Mouse (Mus musculus) yolk sac, embryonic 10.5 days (tissue): ENCODE data around the gene Vav2.
A peak's percentile ranks its signal among the peaks of the same experiment; 100 is the strongest.

Experiments used
- DNase-seq: peaks from one replicate; pipeline ENCODE4 v3.0.0-alpha.2; 2017; ENCODE audit warnings: low spot score

The Vav2 gene

DNA sequence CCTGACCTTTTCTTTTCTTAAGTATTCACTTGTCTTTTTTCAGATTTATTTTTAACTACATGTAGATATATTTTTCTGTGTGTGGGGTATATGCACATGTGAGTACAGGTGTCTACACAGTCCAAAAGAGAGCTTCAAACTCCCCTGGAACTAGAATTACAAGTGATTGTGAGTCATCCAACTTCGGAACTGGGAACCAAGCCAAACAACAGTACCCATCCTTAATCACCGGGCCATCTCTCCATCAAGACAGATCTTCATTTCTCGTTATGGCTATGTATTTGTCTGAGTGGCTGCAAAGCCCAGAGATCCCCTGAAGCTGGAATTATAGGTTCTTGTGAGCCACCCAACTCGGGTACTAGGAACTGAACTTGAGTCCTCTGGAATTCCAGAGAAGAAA lies 61.5 kb downstream of the Vav2 start:
- DNase-seq = no peak

DNA sequence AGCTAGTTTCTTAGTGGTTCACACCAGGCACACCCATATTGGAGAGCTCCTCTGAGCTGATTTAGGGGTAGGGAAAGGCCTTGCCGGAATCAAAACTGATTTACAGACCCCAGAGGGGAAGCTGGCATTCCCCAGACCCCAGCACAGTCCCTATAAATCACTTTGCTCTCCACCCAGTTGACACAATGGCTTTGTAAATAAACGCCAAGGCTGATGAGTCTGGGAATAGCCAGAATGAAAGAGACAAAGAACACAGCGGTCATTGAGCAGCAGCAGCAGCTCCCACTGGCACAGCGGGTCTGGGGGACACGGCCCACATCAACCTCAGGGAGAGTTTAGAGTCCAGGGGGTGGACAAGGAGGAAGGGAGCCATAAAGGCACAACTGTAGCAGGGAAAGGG lies 65.0 kb downstream of the Vav2 start:
- no peak for DNase-seq

GRCm38 (mm10) chr2:27358461-27358860 lies 68.4 kb downstream of the Vav2 start:
- DNase-seq = no peak

DNA sequence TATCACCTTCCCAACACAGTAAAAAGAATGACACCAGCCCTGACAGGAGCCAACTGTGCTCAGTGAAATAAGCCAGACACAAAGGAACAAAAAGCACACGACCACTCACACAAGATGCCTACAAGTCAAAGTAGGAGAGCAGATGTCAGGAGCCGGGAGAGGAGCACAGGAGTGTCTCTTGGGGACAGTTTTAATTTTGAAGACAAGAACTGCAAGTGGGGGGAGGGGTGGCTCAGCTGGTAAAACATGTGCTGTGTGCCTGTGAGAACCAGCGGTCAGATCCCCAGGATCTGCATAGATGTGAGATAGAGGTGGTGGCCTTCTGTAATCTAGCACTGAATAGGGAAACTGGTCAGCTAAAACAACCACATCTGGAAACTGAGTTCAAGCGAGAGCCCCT lies 71.1 kb downstream of the Vav2 start:
- no peak for DNase-seq

DNA sequence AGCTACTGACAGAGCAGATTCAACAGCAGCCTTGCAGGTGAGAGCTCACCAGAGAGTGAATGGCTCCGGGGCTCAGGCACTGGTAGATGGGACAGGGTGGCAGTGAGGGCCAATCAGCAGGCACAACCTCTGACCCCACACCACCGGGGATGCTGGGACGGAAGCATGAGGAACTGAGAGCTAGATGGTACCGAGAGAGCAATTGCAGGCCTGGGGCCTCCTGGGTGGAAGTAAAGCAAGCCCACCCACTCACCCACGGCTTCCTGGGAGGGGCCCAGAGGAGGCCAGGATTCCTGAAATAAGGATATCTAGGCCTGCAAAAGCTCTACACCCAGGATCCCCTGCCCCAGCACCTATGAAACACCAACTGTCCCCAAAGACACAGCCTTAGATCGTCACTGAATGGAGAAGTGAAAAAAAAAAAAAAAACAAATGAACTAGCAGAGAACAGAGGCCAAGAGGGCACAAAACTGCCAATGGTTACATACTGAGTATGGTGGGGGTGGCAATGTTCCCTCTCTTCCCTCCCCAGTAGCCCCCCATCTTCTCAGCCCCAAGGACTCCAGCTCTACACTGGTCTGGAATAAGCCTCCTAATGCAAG lies 72.1 kb downstream of the Vav2 start:
- no peak for DNase-seq

GRCm38 (mm10) chr2:27352720-27353119 lies 74.1 kb downstream of the Vav2 start:
- DNase-seq = no peak

- no peak for DNase-seq
These were observed 76.5 kb downstream of the Vav2 start for GRCm38 (mm10) chr2:27350371-27350770.

- no peak for DNase-seq
These were observed 82.8 kb downstream of the Vav2 start for GRCm38 (mm10) chr2:27343984-27344453.

GRCm38 (mm10) chr2:27340682-27341081 lies 86.2 kb downstream of the Vav2 start:
- no peak for DNase-seq

DNA sequence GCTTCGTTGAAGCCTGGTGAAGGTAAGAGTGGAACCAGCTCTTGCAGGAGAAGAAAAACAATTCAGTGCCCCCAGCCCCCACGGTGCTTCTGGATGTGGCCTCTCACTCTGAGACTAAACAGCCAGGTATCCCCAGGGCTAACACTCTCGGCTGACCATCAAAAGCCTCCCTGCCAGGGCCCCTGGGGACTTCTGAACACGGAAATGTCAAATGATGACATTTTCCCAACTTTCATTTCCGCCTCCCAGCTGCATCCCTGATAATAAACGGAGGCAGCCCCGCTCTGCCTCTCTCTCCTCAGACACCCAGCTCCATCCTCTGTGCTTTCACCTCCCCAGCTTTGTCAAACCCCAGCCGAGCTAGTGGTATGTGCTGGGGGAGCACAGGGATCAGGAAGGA lies 87.8 kb downstream of the Vav2 start:
- DNase-seq = no peak

DNA sequence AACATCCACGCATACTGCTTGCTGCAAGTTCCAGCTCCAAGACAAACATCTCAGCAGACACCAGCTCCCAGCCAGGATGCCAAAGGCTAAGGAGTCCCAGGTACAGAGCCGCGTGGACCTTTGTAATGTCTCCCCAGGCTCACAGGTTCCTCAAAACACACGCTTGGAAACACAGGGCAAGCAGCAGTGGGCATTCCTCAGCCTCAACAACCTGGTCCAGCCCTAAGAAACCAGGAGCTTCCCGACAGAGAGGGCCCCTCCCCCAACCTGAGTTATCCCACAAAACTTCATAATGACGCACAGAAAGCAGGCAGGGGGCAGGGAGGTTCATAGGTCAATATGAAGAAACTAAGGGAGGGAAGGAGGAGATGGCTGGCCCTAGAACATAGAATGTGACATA lies 89.6 kb downstream of the Vav2 start:
- peak; percentile 57 for DNase-seq

DNA sequence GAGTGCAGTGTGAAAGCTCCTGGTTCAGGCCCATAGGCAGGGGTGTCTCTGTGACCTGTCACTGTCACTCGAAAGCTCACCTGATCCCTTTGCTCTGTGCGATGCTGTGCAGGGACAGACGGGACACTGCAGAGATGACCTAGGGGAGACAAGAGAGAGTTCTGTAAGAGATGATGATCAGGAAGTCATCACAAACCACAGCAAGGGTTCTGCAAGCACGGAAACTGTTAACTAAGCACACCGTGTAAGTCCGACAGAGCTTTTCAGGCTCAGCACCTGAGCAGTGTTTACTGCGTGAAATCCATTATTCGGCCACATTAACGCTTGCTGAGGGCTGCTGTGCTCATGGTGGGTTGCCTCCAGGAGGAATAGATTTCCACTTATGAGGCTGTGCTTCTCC lies 90.2 kb downstream of the Vav2 start:
- no peak for DNase-seq

DNA sequence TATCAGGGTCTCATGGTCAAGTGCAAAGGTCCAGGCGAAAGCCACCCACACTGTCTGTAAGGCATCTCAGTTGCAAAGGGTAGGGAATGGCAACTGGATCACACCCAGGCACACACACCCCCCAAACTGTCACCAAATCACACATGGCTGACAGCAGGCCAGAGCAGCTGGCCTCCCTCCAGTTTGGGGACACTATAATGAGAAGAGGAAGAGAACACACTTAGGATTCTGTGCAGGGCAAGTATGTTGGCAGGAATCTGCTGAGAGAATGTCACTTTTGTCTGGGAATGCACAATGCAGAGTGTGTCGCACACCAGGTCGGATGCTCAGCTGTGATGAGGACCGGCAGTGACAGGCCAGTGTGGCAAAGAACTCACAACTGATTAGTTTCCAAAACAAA lies 92.0 kb downstream of the Vav2 start:
- DNase-seq = no peak

GRCm38 (mm10) chr2:27331560-27331959 lies 95.3 kb downstream of the Vav2 start:
- no peak for DNase-seq

GRCm38 (mm10) chr2:27330446-27330845 lies 96.4 kb downstream of the Vav2 start:
- no peak for DNase-seq

DNA sequence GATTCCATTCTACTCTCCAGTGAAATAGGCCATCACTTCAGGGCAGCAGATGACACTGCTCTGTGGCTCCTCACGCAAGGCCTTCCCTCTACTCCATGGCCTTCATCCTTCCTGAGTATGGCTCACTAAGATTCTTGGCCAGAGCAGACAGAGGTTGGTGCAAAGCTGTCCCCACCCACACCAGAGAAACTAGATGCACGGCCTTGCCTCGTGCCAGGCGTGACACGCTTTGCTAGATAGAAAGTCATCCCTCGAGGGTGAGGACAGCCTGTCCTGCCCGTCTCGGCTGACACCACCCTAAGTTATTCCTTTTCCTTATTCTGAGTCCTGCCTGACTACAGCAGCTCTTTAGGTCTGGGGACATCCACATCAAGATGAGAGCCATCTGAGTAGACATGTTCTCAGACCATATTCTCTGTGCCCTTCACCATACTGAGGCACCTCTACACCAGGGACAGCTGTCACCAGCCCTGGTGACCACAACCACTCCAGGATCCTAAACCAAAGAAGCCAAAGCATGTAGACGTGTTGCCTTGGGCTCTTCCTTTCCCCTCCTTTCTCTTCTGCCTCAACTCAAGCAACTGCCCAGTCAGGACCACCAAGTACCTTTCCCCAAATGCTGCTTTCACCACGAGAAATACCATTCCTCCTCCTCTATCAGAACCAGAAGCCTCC lies 97.3 kb downstream of the Vav2 start:
- DNase-seq = no peak

DNA sequence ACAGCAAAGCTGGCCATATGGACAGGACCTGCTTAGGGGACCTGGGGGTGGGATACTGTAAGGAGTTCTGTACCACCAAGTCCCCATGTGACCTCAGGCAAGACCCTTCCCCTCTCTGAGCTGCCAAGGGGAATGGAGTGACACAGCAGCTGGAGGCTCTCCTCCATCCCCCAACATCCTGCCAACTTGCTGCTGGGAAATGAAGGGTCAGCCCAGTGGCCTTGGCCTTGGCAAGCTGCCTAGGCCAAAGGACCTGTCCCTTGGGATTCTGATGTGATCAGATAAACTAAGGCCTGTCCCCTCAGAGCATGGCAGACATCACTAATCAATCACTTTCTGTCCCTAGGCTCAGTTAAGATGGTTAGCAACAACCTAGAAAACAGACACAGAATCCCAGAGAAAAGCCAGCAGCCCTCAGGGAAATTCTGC lies 98.2 kb downstream of the Vav2 start:
- peak; percentile 15 for DNase-seq

- no peak for DNase-seq
These were observed 98.9 kb downstream of the Vav2 start for GRCm38 (mm10) chr2:27327886-27328285.

GRCm38 (mm10) chr2:27327076-27327475 lies 99.8 kb downstream of the Vav2 start:
- DNase-seq = peak; percentile 59

DNA sequence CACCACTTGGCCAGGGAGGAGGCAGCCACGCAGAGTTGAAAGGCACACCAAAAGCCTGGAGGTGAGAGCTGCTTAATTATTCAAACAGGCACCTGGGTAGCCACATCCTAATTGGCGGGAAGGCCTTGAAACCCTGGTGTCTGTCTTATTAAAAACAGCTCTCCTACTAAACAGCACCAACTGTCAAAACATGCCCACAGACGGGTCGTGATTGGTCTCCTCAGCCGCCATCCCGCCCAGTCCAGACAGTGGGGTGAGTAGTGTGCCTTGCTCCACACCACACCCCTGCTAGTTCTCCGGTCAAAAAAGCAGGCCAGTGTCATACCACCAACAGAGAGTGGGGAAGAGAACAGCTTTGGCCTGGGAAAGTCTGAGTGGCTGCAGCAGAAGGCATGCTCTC lies 100.5 kb downstream of the Vav2 start:
- DNase-seq = no peak

DNA sequence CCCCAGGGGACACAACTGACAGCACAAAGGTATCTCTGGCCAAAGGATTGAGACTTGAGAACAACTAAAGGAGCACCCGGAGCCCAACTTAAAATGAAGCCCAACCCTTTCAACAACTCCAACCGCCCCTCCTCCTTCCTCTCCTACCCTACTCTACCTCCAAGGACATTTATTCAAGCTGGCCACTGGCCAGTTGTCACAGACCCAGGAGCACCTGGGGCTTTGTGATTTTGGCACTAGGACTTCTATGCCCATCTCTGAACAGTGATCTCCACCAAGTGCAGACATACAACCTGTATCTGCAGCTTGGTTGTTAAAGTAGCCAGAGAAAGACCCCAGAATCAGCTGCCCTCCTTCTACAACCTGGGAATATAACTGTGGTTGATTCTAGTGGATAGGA lies 102.1 kb downstream of the Vav2 start:
- no peak for DNase-seq

DNA sequence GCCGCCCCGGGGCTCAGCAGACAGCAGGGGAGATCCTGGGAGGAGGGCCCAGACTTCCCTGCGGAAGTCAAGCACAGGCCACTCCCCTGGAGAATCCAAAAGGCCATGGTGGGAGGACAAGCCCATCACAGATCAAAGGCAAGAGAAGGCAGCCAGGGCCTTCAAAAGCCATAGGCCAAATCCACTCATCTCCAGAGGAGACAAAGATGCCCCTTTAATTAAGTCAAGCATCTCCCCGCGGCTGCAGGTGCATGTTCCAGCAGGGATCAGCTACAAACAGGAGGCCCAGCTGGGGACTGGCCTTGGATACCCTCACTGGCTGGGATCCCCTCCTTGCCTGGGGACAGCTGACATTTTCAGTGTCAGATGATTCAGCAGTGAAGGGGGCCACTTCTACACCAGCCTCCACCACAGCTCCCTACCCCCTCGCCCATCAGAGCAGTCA lies 105.4 kb downstream of the Vav2 start:
- DNase-seq = no peak

- no peak for DNase-seq
These were observed 106.0 kb downstream of the Vav2 start for GRCm38 (mm10) chr2:27320820-27321219.

GRCm38 (mm10) chr2:27318606-27319005 lies 108.2 kb downstream of the Vav2 start:
- no peak for DNase-seq
